Mouse (Mus musculus): ENCODE data around the gene Tmem262.
A peak's percentile ranks its signal among the peaks of the same experiment; 100 is the strongest.

GRCm38 (mm10) chr19:6126289-6126688, 46.5 kb downstream of the Tmem262 start:
- peak; percentile 88 for TF ChIP-seq CTCF (IDR thresholded peaks at IDR 0.05; ENCODE audit: low read depth)
- no peak for TF ChIP-seq EP300 (optimal IDR thresholded peaks at IDR 0.05)

Measured in stomach, postnatal 0 days (tissue).